Mouse (Mus musculus) heart, adult 2 months (tissue): Measurements from ENCODE around the gene Map3k20. TPM values are rescaled to one million over a fixed set of nuclear protein-coding genes. Genes with fewer than 3 reads are reported as not detected.

ENCODE experiments used
- DNase-seq, 2 experiments: peaks; one replicate each; pipeline ENCODE4 v3.0.0; 2021
- H3K27ac ChIP-seq: fragments of 200-600 bp; 2 replicates; pipeline ENCODE4 v1.8.1; 2022
- H3K27me3 ChIP-seq: fragments of 200-500 bp; 2 replicates; pipeline ENCODE4 v1.6.1; 2012; ENCODE audit warnings: mild to moderate bottlenecking, low read length, inconsistent platforms, mixed read lengths; ENCODE audit not compliant: control insufficient read depth, insufficient read depth
- H3K36me3 ChIP-seq: fragments of 200-500 bp; 2 replicates; pipeline ENCODE4 v1.6.1; 2012; ENCODE audit warnings: low read length, inconsistent platforms; ENCODE audit not compliant: control insufficient read depth, insufficient read depth
- H3K4me1 ChIP-seq: fragments of 200-500 bp; 2 replicates; pipeline ENCODE4 v1.6.1; 2011; ENCODE audit warnings: low read length; ENCODE audit not compliant: control insufficient read depth, insufficient read depth
- H3K4me3 ChIP-seq: fragments of 200-600 bp; 2 replicates; pipeline ENCODE4 v1.8.1; 2022
- H3K79me2 ChIP-seq: fragments of 200-500 bp; replicated peaks from 2 replicates; pipeline ENCODE4 v1.6.1; 2012; ENCODE audit warnings: mild to moderate bottlenecking, inconsistent platforms, low read length, moderate library complexity, mixed read lengths; ENCODE audit not compliant: control insufficient read depth, insufficient read depth
- H3K9ac ChIP-seq: fragments of 200-500 bp; 2 replicates; pipeline ENCODE4 v1.6.1; 2012; ENCODE audit warnings: low read depth, mild to moderate bottlenecking, control low read depth, inconsistent platforms, low read length, mixed read lengths
- CTCF ChIP-seq: fragments of 200-600 bp; IDR thresholded peaks from 2 replicates; pipeline ENCODE4 v1.8.1; 2022; ENCODE audit warnings: antibody characterized with exemption, mild to moderate bottlenecking, moderate library complexity
- EP300 ChIP-seq: fragments of 200-500 bp; IDR thresholded peaks from 2 replicates; pipeline ENCODE4 v1.6.1; 2011; ENCODE audit warnings: low read depth, low read length, control low read depth; ENCODE audit not compliant: insufficient read depth
- POLR2A ChIP-seq: fragments of 200-500 bp; IDR thresholded peaks from 2 replicates; pipeline ENCODE4 v1.6.1; 2011; ENCODE audit warnings: mild to moderate bottlenecking, low read depth, low read length, control low read depth; ENCODE audit not compliant: insufficient read depth
- WGBS: fragments of 180-500 bp; shearing (Covaris S2); methylation state at CpG from one replicate; pipeline ENCODE4 v1.1.7; 2018; 5-methylcytosine and 5-hydroxymethylcytosine counted together
- intact Hi-C: fragments of 180-260 bp; cut with DNase I; formaldehyde crosslinking; loops from one replicate; pipeline ENCODE4 v1.15.1; 2025
- polyA plus RNA-seq: library from polyadenylated mRNA; depleted of rRNA; stranded (reverse); fragments of >200 nt; gene quantifications from 2 replicates; pipeline ENCODE4 v1.2.3, GENCODE M21; 2012
- total RNA-seq, 2 experiments: library from RNA; stranded (reverse); gene quantifications; 2 replicates each; pipeline ENCODE4 v1.2.3; 2021

The Map3k20 gene
- total and polyA plus RNA-seq, 3 experiments = 75.1 to 303 (median 275) TPM

- Histone ChIP-seq H3K79me2 (no peaks in the 10 kb centered on the region), H3K27ac (no peak overlapping the region), H3K4me3 (no peak overlapping the region), H3K9ac (no peak overlapping the region), H3K36me3 (no peaks in the 10 kb centered on the region), H3K27me3 (no peaks in the 10 kb centered on the region), H3K4me1 (peaks cover 3% of the 10 kb centered on the region; the same call in 1 of the 2 replicates)
- TF ChIP-seq POLR2A (no peak), CTCF (no peak), EP300 (no peak)
- DNase-seq = no peak
- 86% methylated on average over 12 of the region's 12 CpGs for WGBS
- intact Hi-C loops = no loop called here
Observed at GRCm38 (mm10) chr2:72399469-72400195, 114.2 kb downstream of the Map3k20 start.

GRCm38 (mm10) chr2:72401290-72401689 is 115.9 kb downstream of the Map3k20 start:
- DNase-seq = no peak
- Histone ChIP-seq H3K27me3 (no peaks in the 10 kb centered on the region), H3K36me3 (no peaks in the 10 kb centered on the region), H3K4me3 (no peak overlapping the region), H3K79me2 (no peaks in the 10 kb centered on the region), H3K9ac (no peak overlapping the region), H3K4me1 (peaks cover 3% of the 10 kb centered on the region; the same call in 1 of the 2 replicates), H3K27ac (no peak overlapping the region)
- WGBS = 89% methylated on average over 9 of the region's 9 CpGs
- no peak for TF ChIP-seq CTCF
- no peak for TF ChIP-seq EP300
- TF ChIP-seq POLR2A = no peak
- intact Hi-C loops = no loop called here

- no peak for DNase-seq
- H3K9ac ChIP-seq = no peak overlapping the region
- no peaks in the 10 kb centered on the region for H3K27me3 ChIP-seq
- H3K27ac ChIP-seq = no peak overlapping the region
- intact Hi-C loops = no loop called here
- H3K36me3 ChIP-seq = no peaks in the 10 kb centered on the region
- H3K79me2 ChIP-seq = no peaks in the 10 kb centered on the region
- no peak overlapping the region for H3K4me3 ChIP-seq
- no peak for TF ChIP-seq EP300
- WGBS = 73% methylated on average over 12 of the region's 12 CpGs
- no peaks in the 10 kb centered on the region for H3K4me1 ChIP-seq
Observed at GRCm38 (mm10) chr2:72405621-72406555, 120.5 kb downstream of the Map3k20 start.

- H3K4me3 ChIP-seq = no peak overlapping the region
- intact Hi-C loops = no loop called here
- H3K79me2 ChIP-seq = no peaks in the 10 kb centered on the region
- H3K9ac ChIP-seq = no peak overlapping the region
- no peaks in the 10 kb centered on the region for H3K4me1 ChIP-seq
- no peak overlapping the region for H3K27ac ChIP-seq
- 59% methylated on average over 10 of the region's 10 CpGs for WGBS
- H3K27me3 ChIP-seq = no peaks in the 10 kb centered on the region
- TF ChIP-seq CTCF (no peak), POLR2A (no peak), EP300 (no peak)
- DNase-seq = no peak
- no peaks in the 10 kb centered on the region for H3K36me3 ChIP-seq
Observed at GRCm38 (mm10) chr2:72406701-72407100, 121.3 kb downstream of the Map3k20 start.

- Histone ChIP-seq H3K79me2 (no peaks in the 10 kb centered on the region), H3K4me3 (no peak overlapping the region), H3K27me3 (no peaks in the 10 kb centered on the region), H3K36me3 (no peaks in the 10 kb centered on the region), H3K9ac (no peak overlapping the region), H3K4me1 (no peaks in the 10 kb centered on the region), H3K27ac (no peak overlapping the region)
- intact Hi-C loops = no loop called here
- TF ChIP-seq POLR2A (no peak), CTCF (no peak), EP300 (no peak)
- DNase-seq = no peak
- WGBS = 89% methylated on average over 17 of the region's 17 CpGs
Observed at GRCm38 (mm10) chr2:72407341-72408092, 122.1 kb downstream of the Map3k20 start.
